Mouse (Mus musculus) activated CD4-positive, CD25-positive, alpha-beta regulatory T cell, adult 9 weeks (primary cell): Measurements from ENCODE around the gene Gm21425. TPM values are rescaled to one million over a fixed set of nuclear protein-coding genes. Genes with fewer than 3 reads are reported as not detected.

Source experiments
- polyA plus RNA-seq: library from polyadenylated mRNA; unstranded; fragments of 100-300 nt; shearing (Covaris generic); gene quantifications from one replicate; pipeline ENCODE4 v1.2.1, GENCODE M21; 2017

Gm21425 gene
- not detected for polyA plus RNA-seq

GRCm38 (mm10) chrY:13161668-13162067, at the start of gene Gm21425:
Gene Gm21425 (plus strand): TSS chrY:13161968.

GRCm38 (mm10) chrY:13133392-13133791, 28.4 kb upstream of the Gm21425 start, which contains the start of gene Gm21891:
Gene Gm21891 (minus strand): TSS chrY:13133492.

Other genes with a start within 250 kb of the Gm21425 start
- not detected for gene Gm20807, start 119.1 kb upstream of the Gm21425 start, polyA plus RNA-seq
- not detected for gene Gm21891, start 28.5 kb upstream of the Gm21425 start, polyA plus RNA-seq
- not detected for gene Gm21828, start 62.0 kb downstream of the Gm21425 start, polyA plus RNA-seq
- gene Gm21440, start 90.4 kb downstream of the Gm21425 start, polyA plus RNA-seq: not detected
- not detected for gene Gm21454, start 90.5 kb downstream of the Gm21425 start, polyA plus RNA-seq
- not detected for gene Gm21725, start 187.1 kb downstream of the Gm21425 start, polyA plus RNA-seq